Mouse (Mus musculus): ENCODE results near the gene Cbx2.

The Cbx2 gene

GRCm38 (mm10) chr11:119043761-119044550 is 21.2 kb downstream of the Cbx2 start:
- DNase-seq, result no peak

- peak; percentile 26 for DNase-seq
These were observed 22.0 kb downstream of the Cbx2 start for GRCm38 (mm10) chr11:119044551-119045337.

GRCm38 (mm10) chr11:119046601-119047245 is 24.0 kb downstream of the Cbx2 start:
- DNase-seq, result no peak

GRCm38 (mm10) chr11:119047261-119048132 is 24.7 kb downstream of the Cbx2 start:
- DNase-seq, result no peak

GRCm38 (mm10) chr11:119048133-119048510 is 25.4 kb downstream of the Cbx2 start:
- DNase-seq, result no peak

GRCm38 (mm10) chr11:119050361-119050760 is 27.6 kb downstream of the Cbx2 start:
- DNase-seq, result no peak

- DNase-seq, result no peak
These were observed 28.7 kb downstream of the Cbx2 start for GRCm38 (mm10) chr11:119051426-119051825.

GRCm38 (mm10) chr11:119051927-119052660 is 29.3 kb downstream of the Cbx2 start:
- DNase-seq, result no peak

- DNase-seq, result no peak
These were observed 30.0 kb downstream of the Cbx2 start for GRCm38 (mm10) chr11:119052661-119053256.

- DNase-seq, result no peak
These were observed 30.5 kb downstream of the Cbx2 start for GRCm38 (mm10) chr11:119053257-119053670.

- no peak for DNase-seq
These were observed 31.1 kb downstream of the Cbx2 start for GRCm38 (mm10) chr11:119053738-119054350.

GRCm38 (mm10) chr11:119054351-119055345 is 31.9 kb downstream of the Cbx2 start:
- DNase-seq, result no peak

GRCm38 (mm10) chr11:119055571-119056131 is 32.9 kb downstream of the Cbx2 start:
- DNase-seq, result no peak

- DNase-seq, result no peak
These were observed 33.8 kb downstream of the Cbx2 start for GRCm38 (mm10) chr11:119056301-119057211.

- DNase-seq, result no peak
These were observed 34.5 kb downstream of the Cbx2 start for GRCm38 (mm10) chr11:119057291-119057690.

GRCm38 (mm10) chr11:119058041-119058995 is 35.6 kb downstream of the Cbx2 start:
- no peak for DNase-seq

- DNase-seq, result no peak
These were observed 36.5 kb downstream of the Cbx2 start for GRCm38 (mm10) chr11:119059256-119059655.
